Mouse (Mus musculus) liver, adult 2 months (tissue): ENCODE data around the gene Slc17a4.

Source experiments
- CTCF ChIP-seq: fragments of 200-500 bp; IDR thresholded peaks from 2 replicates; pipeline ENCODE4 v1.5.1; 2011; ENCODE audit warnings: low read depth, low read length, control low read depth
- POLR2A ChIP-seq: fragments of 200-500 bp; IDR thresholded peaks from 2 replicates; pipeline ENCODE4 v1.6.1; 2011; ENCODE audit warnings: low read length, control low read depth; ENCODE audit not compliant: insufficient read depth; ENCODE audit errors: extremely low read depth

GRCm38 (mm10) chr13:23898242-23898641, 16.6 kb downstream of the Slc17a4 start:
- TF ChIP-seq POLR2A, result no peak
- no peak for TF ChIP-seq CTCF
